Mouse (Mus musculus) kidney, adult 2 months (tissue): Measurements from ENCODE around the gene Arhgef10l.

Experiments used
- CTCF ChIP-seq: fragments of 200-500 bp; conservative IDR thresholded peaks from 2 replicates; pipeline ENCODE4 v1.5.1; 2011; ENCODE audit warnings: low read depth, mild to moderate bottlenecking, control low read depth, low read length, moderate library complexity, mixed read lengths; ENCODE audit not compliant: insufficient read depth, insufficient read length
- POLR2A ChIP-seq: fragments of 200-500 bp; IDR thresholded peaks from one replicate; pipeline ENCODE4 v1.6.1; 2011; ENCODE audit warnings: low read depth, low read length, control low read depth

DNA sequence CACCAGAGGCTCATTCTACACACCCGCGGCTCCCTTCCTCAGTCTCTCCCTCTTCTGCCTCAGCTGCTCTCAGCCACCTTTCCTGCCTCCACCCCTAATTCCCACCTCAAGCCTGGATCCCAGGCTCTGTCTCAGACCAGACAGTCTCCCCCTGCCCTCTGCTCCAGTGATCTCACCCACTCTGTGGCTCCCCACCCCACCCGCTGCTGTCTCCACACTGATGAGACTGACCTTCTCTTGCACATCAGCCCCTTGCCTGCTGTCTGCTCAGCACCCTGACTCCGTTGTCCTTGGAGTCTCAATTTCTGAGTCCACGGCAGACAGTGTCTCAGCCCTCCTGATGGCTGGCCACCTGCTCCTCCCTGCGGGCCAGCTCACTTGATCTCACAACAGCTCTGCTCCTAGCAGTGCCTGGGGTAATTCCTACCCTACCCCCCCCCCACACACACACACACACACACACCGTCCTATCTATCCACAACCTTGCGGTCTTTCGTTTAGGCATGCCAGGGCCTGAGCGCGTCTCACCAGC lies 37.3 kb downstream of the Arhgef10l start:
- TF ChIP-seq CTCF = no peak
- no peak for TF ChIP-seq POLR2A
